Mouse (Mus musculus): ENCODE measurements at regions not wholly inside any gene's neighbourhood (a gene's known extent, or its start where the extent isn't known, plus 50 kb on each side); places are given as distances from the start of the nearest gene placed in this dataset.

GRCm38 (mm10) chr5:75248279-75248678, 96.2 kb downstream of the Pdgfra start:
- no peak for TF ChIP-seq CTCF (IDR thresholded peaks at IDR 0.05)
- in situ Hi-C loops (cut with MboI; ENCODE audit: low pct_unique_long_range_greater_than_20kb), result no loop called here
- no peak for ATAC-seq
- ChIA-PET CTCF (interaction anchor here (1.0 kb wide), 1 partner anchor 31 kb away, joined by 3 read pairs; no protein-coding TSS in a partner anchor), POLR2A (no interaction called here)
- peaks cover 23% of the 10 kb centered on the region for H3K27me3 ChIP-seq
- DNase-seq (ENCODE audit: low read depth, low spot score), result no peak

GRCm38 (mm10) chr5:75249671-75250070, 97.6 kb downstream of the Pdgfra start:
- CTCF ChIA-PET, result interaction anchor here (0.8 kb wide), 1 partner anchor 27 kb away, joined by 3 read pairs; no protein-coding TSS in a partner anchor
- peaks cover 23% of the 10 kb centered on the region for H3K27me3 ChIP-seq
- DNase-seq (ENCODE audit: low read depth, low spot score) (no peak), ATAC-seq (no peak)
- TF ChIP-seq CTCF (IDR thresholded peaks at IDR 0.05), result no peak
- POLR2A ChIA-PET, result interaction anchor here (0.7 kb wide), 1 partner anchor 1491 kb away, joined by 3 read pairs; no protein-coding TSS in a partner anchor
- in situ Hi-C loops (cut with MboI; ENCODE audit: low pct_unique_long_range_greater_than_20kb), result no loop called here

- ATAC-seq (no peak), DNase-seq (ENCODE audit: low read depth, low spot score) (no peak)
- in situ Hi-C loops (cut with MboI; ENCODE audit: low pct_unique_long_range_greater_than_20kb), result no loop called here
- H3K27me3 ChIP-seq, result peaks cover 11% of the 10 kb centered on the region
- POLR2A ChIA-PET, result no interaction called here
- CTCF ChIA-PET, result no interaction called here
- TF ChIP-seq CTCF (IDR thresholded peaks at IDR 0.05), result no peak
Observed at GRCm38 (mm10) chr5:75253349-75253748, 101.3 kb downstream of the Pdgfra start.

GRCm38 (mm10) chr5:75253830-75254229, 101.7 kb downstream of the Pdgfra start:
- ChIA-PET CTCF (no interaction called here), POLR2A (no interaction called here)
- peaks cover 11% of the 10 kb centered on the region for H3K27me3 ChIP-seq
- TF ChIP-seq CTCF (IDR thresholded peaks at IDR 0.05), result no peak
- DNase-seq (ENCODE audit: low read depth, low spot score) (no peak), ATAC-seq (no peak)
- in situ Hi-C loops (cut with MboI; ENCODE audit: low pct_unique_long_range_greater_than_20kb), result no loop called here

GRCm38 (mm10) chr5:75256186-75256585, 104.1 kb downstream of the Pdgfra start:
- ChIA-PET CTCF (interaction anchor here (1.6 kb wide), 1 partner anchor 13 kb away, joined by 3 read pairs; no protein-coding TSS in a partner anchor), POLR2A (no interaction called here)
- no peak for ATAC-seq
- H3K27me3 ChIP-seq, result peaks cover 5% of the 10 kb centered on the region
- DNase-seq (ENCODE audit: low read depth, low spot score), result no peak
- in situ Hi-C loops (cut with MboI; ENCODE audit: low pct_unique_long_range_greater_than_20kb), result no loop called here
- TF ChIP-seq CTCF (IDR thresholded peaks at IDR 0.05), result no peak

GRCm38 (mm10) chr5:75257067-75257466, 105.0 kb downstream of the Pdgfra start:
- TF ChIP-seq CTCF (IDR thresholded peaks at IDR 0.05), result no peak
- ChIA-PET CTCF (interaction anchor here (1.6 kb wide), 1 partner anchor 12 kb away, joined by 3 read pairs; no protein-coding TSS in a partner anchor), POLR2A (no interaction called here)
- peaks cover 3% of the 10 kb centered on the region for H3K27me3 ChIP-seq
- in situ Hi-C loops (cut with MboI; ENCODE audit: low pct_unique_long_range_greater_than_20kb), result no loop called here
- no peak for ATAC-seq
- DNase-seq (ENCODE audit: low read depth, low spot score), result no peak

GRCm38 (mm10) chr5:75260247-75260646, 108.2 kb downstream of the Pdgfra start:
- DNase-seq (ENCODE audit: low read depth, low spot score) (no peak), ATAC-seq (no peak)
- in situ Hi-C loops (cut with MboI; ENCODE audit: low pct_unique_long_range_greater_than_20kb), result no loop called here
- POLR2A ChIA-PET, result interaction anchor here (0.7 kb wide), 1 partner anchor 17 kb away, joined by 3 read pairs; no protein-coding TSS in a partner anchor
- CTCF ChIA-PET, result no interaction called here
- peaks cover 3% of the 10 kb centered on the region for H3K27me3 ChIP-seq
- no peak for TF ChIP-seq CTCF (IDR thresholded peaks at IDR 0.05)

GRCm38 (mm10) chr5:75266111-75266676, 114.1 kb downstream of the Pdgfra start:
- ChIA-PET CTCF (interaction anchor here (1.1 kb wide), 1 partner anchor 10 kb away, joined by 3 read pairs; no protein-coding TSS in a partner anchor), POLR2A (no interaction called here)
- in situ Hi-C loops (cut with MboI; ENCODE audit: low pct_unique_long_range_greater_than_20kb), result no loop called here
- TF ChIP-seq CTCF (IDR thresholded peaks at IDR 0.05), result no peak
- DNase-seq (ENCODE audit: low read depth, low spot score), result no peak
- H3K27me3 ChIP-seq, result no peaks in the 10 kb centered on the region
- no peak for ATAC-seq

- no peaks in the 10 kb centered on the region for H3K27me3 ChIP-seq
- TF ChIP-seq CTCF (IDR thresholded peaks at IDR 0.05), result no peak
- ATAC-seq, result no peak
- ChIA-PET CTCF (interaction anchor here (1.1 kb wide), 1 partner anchor 9 kb away, joined by 3 read pairs; no protein-coding TSS in a partner anchor), POLR2A (interaction anchor here (0.5 kb wide), 1 partner anchor 12 kb away, joined by 3 read pairs; no protein-coding TSS in a partner anchor)
- in situ Hi-C loops (cut with MboI; ENCODE audit: low pct_unique_long_range_greater_than_20kb), result no loop called here
- no peak for DNase-seq (ENCODE audit: low read depth, low spot score)
Observed at GRCm38 (mm10) chr5:75266871-75267270, 114.8 kb downstream of the Pdgfra start.

GRCm38 (mm10) chr5:75267766-75268165, 115.7 kb downstream of the Pdgfra start:
- ATAC-seq, result no peak
- no peak for DNase-seq (ENCODE audit: low read depth, low spot score)
- TF ChIP-seq CTCF (IDR thresholded peaks at IDR 0.05), result no peak
- in situ Hi-C loops (cut with MboI; ENCODE audit: low pct_unique_long_range_greater_than_20kb), result no loop called here
- H3K27me3 ChIP-seq, result no peaks in the 10 kb centered on the region
- ChIA-PET CTCF (no interaction called here), POLR2A (no interaction called here)

GRCm38 (mm10) chr5:75278041-75278440, 125.9 kb downstream of the Pdgfra start:
- no peak for ATAC-seq
- CTCF ChIA-PET, result no interaction called here
- DNase-seq (ENCODE audit: low read depth, low spot score), result no peak
- in situ Hi-C loops (cut with MboI; ENCODE audit: low pct_unique_long_range_greater_than_20kb), result no loop called here
- H3K27me3 ChIP-seq, result peaks cover 10% of the 10 kb centered on the region
- TF ChIP-seq CTCF (IDR thresholded peaks at IDR 0.05), result no peak
- POLR2A ChIA-PET, result no interaction called here
